ENCODE assay signal across 10 mouse cellular contexts in genomic region chr16:4598891-4599543, GRCm38 (mm10). TPM values are rescaled to one million over a fixed set of nuclear protein-coding genes. Genes with fewer than 3 reads are reported as not detected.
DNase-seq lines count a peak whose midpoint lies in the region; ATAC-seq lines count a peak whose summit lies in the region.
"Had no signal": no experiment of that assay in that cellular context is flagged by ENCODE, and none has a peak within 500 bp of the region (broad histone marks: within the 10 kb centered on the region; RNA-seq: fewer than 3 reads in every experiment).

No protein-coding gene starts in this region.

- no peak for ATAC-seq in hindbrain, embryonic 16.5 days
- no peak for ATAC-seq in hindbrain, embryonic 15.5 days (ENCODE audit: low FRiP score, low read depth)
- ATAC-seq in midbrain, embryonic 14.5 days (ENCODE audit: low FRiP score, low TSS enrichment): no peak

- peak; percentile 51 for DNase-seq in hindbrain, embryonic 10.5 days (ENCODE audit: low spot score)
- DNase-seq in embryonic facial prominence, embryonic 10.5 days (ENCODE audit: low spot score): peak; percentile 40
- DNase-seq in midbrain, embryonic 14.5 days: peak; percentile 40
- no peak for DNase-seq in adipocyte (ENCODE audit: low spot score)
- no peak for DNase-seq in cerebellum, adult 11-12 months
- DNase-seq: cerebellum, adult 8-10 months; thymus, postnatal 4 days had no signal

- WGBS in hindbrain, embryonic 10.5 days: 27% methylated on average over 6 of the region's 6 CpGs
- WGBS in hindbrain, embryonic 16.5 days: 19% methylated on average over 6 of the region's 6 CpGs
- WGBS in embryonic facial prominence, embryonic 10.5 days: 22% methylated on average over 6 of the region's 6 CpGs
- WGBS in hindbrain, embryonic 15.5 days: 12% methylated on average over 6 of the region's 6 CpGs
- WGBS in midbrain, embryonic 14.5 days: 22% methylated on average over 6 of the region's 6 CpGs

- H3K4me3 ChIP-seq in hindbrain, embryonic 10.5 days: peak overlapping the region; percentile 90
- H3K4me3 ChIP-seq in hindbrain, embryonic 16.5 days (ENCODE audit: low read length): no peak overlapping the region
- H3K4me3 ChIP-seq in embryonic facial prominence, embryonic 10.5 days: peak overlapping the region; percentile 83; the same call in 1 of the 2 replicates
- H3K4me3 ChIP-seq in hindbrain, embryonic 15.5 days: no peak overlapping the region
- no peak overlapping the region for H3K4me3 ChIP-seq in midbrain, embryonic 14.5 days (replicated peaks; ENCODE audit: low read depth, low read length)
- H3K4me3 ChIP-seq: liver, embryonic 15.5 days had no signal

- no peaks in the 10 kb centered on the region for H3K27me3 ChIP-seq in hindbrain, embryonic 10.5 days (ENCODE audit: insufficient read depth, poor library complexity, severe bottlenecking)
- no peaks in the 10 kb centered on the region for H3K27me3 ChIP-seq in hindbrain, embryonic 16.5 days (replicated peaks; ENCODE audit: control insufficient read depth, insufficient read depth, low read length)
- H3K27me3 ChIP-seq in embryonic facial prominence, embryonic 10.5 days (replicated peaks; ENCODE audit: low read depth, poor library complexity, severe bottlenecking): no peaks in the 10 kb centered on the region
- H3K27me3 ChIP-seq in hindbrain, embryonic 15.5 days: no peaks in the 10 kb centered on the region
- no peaks in the 10 kb centered on the region for H3K27me3 ChIP-seq in midbrain, embryonic 14.5 days (ENCODE audit: control insufficient read depth, insufficient read depth, low read length)

- H3K36me3 ChIP-seq in hindbrain, embryonic 10.5 days: peaks cover 2% of the 10 kb centered on the region; the same call in 1 of the 2 replicates
- no peaks in the 10 kb centered on the region for H3K36me3 ChIP-seq in hindbrain, embryonic 16.5 days (ENCODE audit: control insufficient read depth, insufficient read depth, low read length)
- 0 out of 2 replicates have a peak, but pooled peaks cover 2% of the 10 kb centered on the region for H3K36me3 ChIP-seq in embryonic facial prominence, embryonic 10.5 days (replicated peaks)
- H3K36me3 ChIP-seq in hindbrain, embryonic 15.5 days: no peaks in the 10 kb centered on the region
- H3K36me3 ChIP-seq in midbrain, embryonic 14.5 days (ENCODE audit: control insufficient read depth, insufficient read depth, low read length): no peaks in the 10 kb centered on the region
- H3K36me3 ChIP-seq: liver, embryonic 15.5 days had no signal

- H3K4me2 ChIP-seq in hindbrain, embryonic 16.5 days (ENCODE audit: low read length): no peak overlapping the region
- H3K4me2 ChIP-seq in hindbrain, embryonic 15.5 days: peak overlapping the region; percentile 19; the same call in 1 of the 2 replicates
- H3K4me2 ChIP-seq in midbrain, embryonic 14.5 days (ENCODE audit: low read length): peak overlapping the region; percentile 21
- H3K4me2 ChIP-seq: liver, embryonic 15.5 days had no signal

- H3K4me1 ChIP-seq in hindbrain, embryonic 10.5 days (replicated peaks): peaks cover 97% of the 10 kb centered on the region
- H3K4me1 ChIP-seq in hindbrain, embryonic 16.5 days (ENCODE audit: control insufficient read depth, insufficient read depth, low read depth, low read length): peaks cover 53% of the 10 kb centered on the region
- H3K4me1 ChIP-seq in embryonic facial prominence, embryonic 10.5 days: peaks cover 96% of the 10 kb centered on the region
- peaks cover 68% of the 10 kb centered on the region for H3K4me1 ChIP-seq in hindbrain, embryonic 15.5 days (replicated peaks)
- peaks cover 59% of the 10 kb centered on the region for H3K4me1 ChIP-seq in midbrain, embryonic 14.5 days (ENCODE audit: control insufficient read depth, insufficient read depth, low read length)

- no peak overlapping the region; the same call in 1 of the 2 replicates for H3K9ac ChIP-seq in hindbrain, embryonic 16.5 days (ENCODE audit: low read depth, low read length)
- no peak overlapping the region for H3K9ac ChIP-seq in hindbrain, embryonic 15.5 days
- 0 out of 2 replicates have a peak overlapping the region, but pooled peaks have one; percentile 34 for H3K9ac ChIP-seq in midbrain, embryonic 14.5 days (replicated peaks; ENCODE audit: low read length)
- H3K9ac ChIP-seq: liver, embryonic 15.5 days had no signal

- peak overlapping the region; percentile 99 for H3K27ac ChIP-seq in hindbrain, embryonic 10.5 days
- H3K27ac ChIP-seq in hindbrain, embryonic 16.5 days (ENCODE audit: low read depth, low read length): no peak overlapping the region
- H3K27ac ChIP-seq in embryonic facial prominence, embryonic 10.5 days (replicated peaks): peak overlapping the region; percentile 96
- H3K27ac ChIP-seq in hindbrain, embryonic 15.5 days (replicated peaks): 0 out of 2 replicates have a peak overlapping the region, but pooled peaks have one; percentile 32
- H3K27ac ChIP-seq in midbrain, embryonic 14.5 days (replicated peaks; ENCODE audit: low read depth, low read length): 0 out of 2 replicates have a peak overlapping the region, but pooled peaks have one; percentile 14
- H3K27ac ChIP-seq: liver, embryonic 15.5 days had no signal

- no peaks in the 10 kb centered on the region for H3K9me3 ChIP-seq in hindbrain, embryonic 10.5 days
- H3K9me3 ChIP-seq in hindbrain, embryonic 16.5 days (ENCODE audit: control insufficient read depth, low read length): no peaks in the 10 kb centered on the region
- H3K9me3 ChIP-seq in embryonic facial prominence, embryonic 10.5 days: no peaks in the 10 kb centered on the region
- H3K9me3 ChIP-seq in hindbrain, embryonic 15.5 days: no peaks in the 10 kb centered on the region
- H3K9me3 ChIP-seq in midbrain, embryonic 14.5 days (ENCODE audit: control insufficient read depth, low read length): no peaks in the 10 kb centered on the region
- H3K9me3 ChIP-seq: liver, embryonic 15.5 days had no signal

RNA-seq across cellular contexts. Expression of gene Glis2, which starts 4.5 kb away (rescaled TPM):
- polyA plus RNA-seq in hindbrain, embryonic 10.5 days (2016; fragmentation: Nextera tagmentation; extraction: Ambion mirVana): 27.3 and 27.9 TPM in 2 replicates
- polyA plus RNA-seq in hindbrain, embryonic 16.5 days (2015; fragmentation: Nextera tagmentation; extraction: Ambion mirVana): 13.0 and 14.2 TPM in 2 replicates
- polyA plus RNA-seq in embryonic facial prominence, embryonic 10.5 days (2016; fragmentation: Nextera tagmentation; extraction: Ambion mirVana): 22.2 and 22.3 TPM in 2 replicates
- 17.0 and 19.7 TPM in 2 replicates for polyA plus RNA-seq in hindbrain, embryonic 15.5 days (2015; fragmentation: Nextera tagmentation; extraction: Ambion mirVana)
- 13.2 and 13.4 TPM in 2 replicates for polyA plus RNA-seq in midbrain, embryonic 14.5 days (2014; fragmentation: Nextera tagmentation; extraction: Ambion mirVana)

RNA-seq across cellular contexts. Expression of gene Pam16, which starts 25.8 kb away (rescaled TPM):
- polyA plus RNA-seq in hindbrain, embryonic 10.5 days (2016; fragmentation: Nextera tagmentation; extraction: Ambion mirVana): 88.0 and 131 TPM in 2 replicates
- 139 and 150 TPM in 2 replicates for polyA plus RNA-seq in hindbrain, embryonic 16.5 days (2015; fragmentation: Nextera tagmentation; extraction: Ambion mirVana)
- polyA plus RNA-seq in embryonic facial prominence, embryonic 10.5 days (2016; fragmentation: Nextera tagmentation; extraction: Ambion mirVana): 92.6 and 97.5 TPM in 2 replicates
- 161 and 170 TPM in 2 replicates for polyA plus RNA-seq in hindbrain, embryonic 15.5 days (2015; fragmentation: Nextera tagmentation; extraction: Ambion mirVana)
- 171 and 207 TPM in 2 replicates for polyA plus RNA-seq in midbrain, embryonic 14.5 days (2014; fragmentation: Nextera tagmentation; extraction: Ambion mirVana)

RNA-seq across cellular contexts. Expression of gene Tfap4, which starts 39.4 kb away (rescaled TPM):
- polyA plus RNA-seq in hindbrain, embryonic 10.5 days (2016; fragmentation: Nextera tagmentation; extraction: Ambion mirVana): 21.3 and 27.5 TPM in 2 replicates
- polyA plus RNA-seq in hindbrain, embryonic 16.5 days (2015; fragmentation: Nextera tagmentation; extraction: Ambion mirVana): 8.5 and 10.6 TPM in 2 replicates
- polyA plus RNA-seq in embryonic facial prominence, embryonic 10.5 days (2016; fragmentation: Nextera tagmentation; extraction: Ambion mirVana): 37.7 and 39.5 TPM in 2 replicates
- polyA plus RNA-seq in hindbrain, embryonic 15.5 days (2015; fragmentation: Nextera tagmentation; extraction: Ambion mirVana): 7.2 and 8.2 TPM in 2 replicates
- 7.2 and 8.9 TPM in 2 replicates for polyA plus RNA-seq in midbrain, embryonic 14.5 days (2014; fragmentation: Nextera tagmentation; extraction: Ambion mirVana)

RNA-seq across cellular contexts. Expression of gene Vasn, which starts 40.7 kb away (rescaled TPM):
- 10.3 and 12.6 TPM in 2 replicates for polyA plus RNA-seq in hindbrain, embryonic 10.5 days (2016; fragmentation: Nextera tagmentation; extraction: Ambion mirVana)
- 6.0 and 7.0 TPM in 2 replicates for polyA plus RNA-seq in hindbrain, embryonic 16.5 days (2015; fragmentation: Nextera tagmentation; extraction: Ambion mirVana)
- 14.4 and 16.2 TPM in 2 replicates for polyA plus RNA-seq in embryonic facial prominence, embryonic 10.5 days (2016; fragmentation: Nextera tagmentation; extraction: Ambion mirVana)
- polyA plus RNA-seq in hindbrain, embryonic 15.5 days (2015; fragmentation: Nextera tagmentation; extraction: Ambion mirVana): 5.9 and 6.4 TPM in 2 replicates
- 3.4 and 3.9 TPM in 2 replicates for polyA plus RNA-seq in midbrain, embryonic 14.5 days (2014; fragmentation: Nextera tagmentation; extraction: Ambion mirVana)

RNA-seq across cellular contexts. Expression of gene Dnaja3, which starts 40.8 kb away (rescaled TPM):
- 60.7 and 62.7 TPM in 2 replicates for polyA plus RNA-seq in hindbrain, embryonic 10.5 days (2016; fragmentation: Nextera tagmentation; extraction: Ambion mirVana)
- polyA plus RNA-seq in hindbrain, embryonic 16.5 days (2015; fragmentation: Nextera tagmentation; extraction: Ambion mirVana): 70.6 and 71.9 TPM in 2 replicates
- 66.6 and 66.7 TPM in 2 replicates for polyA plus RNA-seq in embryonic facial prominence, embryonic 10.5 days (2016; fragmentation: Nextera tagmentation; extraction: Ambion mirVana)
- polyA plus RNA-seq in hindbrain, embryonic 15.5 days (2015; fragmentation: Nextera tagmentation; extraction: Ambion mirVana): 63.7 and 63.9 TPM in 2 replicates
- 44.8 and 55.0 TPM in 2 replicates for polyA plus RNA-seq in midbrain, embryonic 14.5 days (2014; fragmentation: Nextera tagmentation; extraction: Ambion mirVana)

Comparison
In these comparisons a context has a peak if more than half of its experiments do, and no peak if none do; other contexts are left out.
1. H3K4me3 ChIP-seq: peak in hindbrain, embryonic 10.5 days (single experiment) and embryonic facial prominence, embryonic 10.5 days (single experiment); none in hindbrain, embryonic 16.5 days (single experiment), hindbrain, embryonic 15.5 days (single experiment) and midbrain, embryonic 14.5 days (single experiment).
2. DNase-seq: peak in hindbrain, embryonic 10.5 days (single experiment), embryonic facial prominence, embryonic 10.5 days (single experiment) and midbrain, embryonic 14.5 days (single experiment); none in adipocyte (single experiment) and cerebellum, adult 11-12 months (single experiment).